Mouse (Mus musculus): ENCODE results near the gene Cep95. TPM values are rescaled to one million over a fixed set of nuclear protein-coding genes. Genes with fewer than 3 reads are reported as not detected.

Cep95 gene
- polyA plus RNA-seq, 1 experiment from 2014 or later, result 22.7 TPM

Small RNA genes within 50 kb of the gene (microRNA-seq; reads per million reads assigned to microRNA genes)
- gene Gm25994, result not detected
- 8.1 reads per million, percentile 17 among the genes with 10 or more reads in this experiment for gene Mir3064

Other genes starting within 250 kb of the Cep95 start
- 9.8 and 11.7 TPM in 2 replicates for gene Tex2, start 175.8 kb upstream of the Cep95 start, polyA plus RNA-seq (2014; fragmentation: Nextera tagmentation; extraction: Ambion mirVana)
- 41.9 and 45.2 TPM in 2 replicates for gene Pecam1, start 38.6 kb upstream of the Cep95 start, polyA plus RNA-seq (2014; fragmentation: Nextera tagmentation; extraction: Ambion mirVana)
- 1.9 and 2.8 TPM in 2 replicates for gene Milr1, start 38.0 kb upstream of the Cep95 start, polyA plus RNA-seq (2014; fragmentation: Nextera tagmentation; extraction: Ambion mirVana)
- 10.1 and 11.8 TPM in 2 replicates for gene Polg2, start 9.7 kb upstream of the Cep95 start, polyA plus RNA-seq (2014; fragmentation: Nextera tagmentation; extraction: Ambion mirVana)
- 396 and 414 TPM in 2 replicates for gene Ddx5, start 67 bp upstream of the Cep95 start, polyA plus RNA-seq (2014; fragmentation: Nextera tagmentation; extraction: Ambion mirVana)
- gene Smurf2, start 131.5 kb downstream of the Cep95 start, polyA plus RNA-seq (2014; fragmentation: Nextera tagmentation; extraction: Ambion mirVana), result 23.0 and 23.5 TPM in 2 replicates
- gene Kpna2, start 210.3 kb downstream of the Cep95 start, polyA plus RNA-seq (2014; fragmentation: Nextera tagmentation; extraction: Ambion mirVana), result 369 and 383 TPM in 2 replicates
- 2.5 and 2.6 TPM in 2 replicates for gene 1810010H24Rik, start 236.4 kb downstream of the Cep95 start, polyA plus RNA-seq (2014; fragmentation: Nextera tagmentation; extraction: Ambion mirVana)